Mouse (Mus musculus) central nervous system, embryonic 14 days (tissue): ENCODE measurements around the gene Krt77. TPM values are rescaled to one million over a fixed set of nuclear protein-coding genes. Genes with fewer than 3 reads are reported as not detected.

Experiments used
- polyA plus RNA-seq: library from polyadenylated mRNA; depleted of rRNA; stranded (reverse); fragments of >200 nt; gene quantifications from 2 replicates; pipeline ENCODE4 v1.2.3, GENCODE M21; 2012; rRNA removed

Gene Krt77
- polyA plus RNA-seq, result 0.39 and 1.2 TPM in 2 replicates

DNA sequence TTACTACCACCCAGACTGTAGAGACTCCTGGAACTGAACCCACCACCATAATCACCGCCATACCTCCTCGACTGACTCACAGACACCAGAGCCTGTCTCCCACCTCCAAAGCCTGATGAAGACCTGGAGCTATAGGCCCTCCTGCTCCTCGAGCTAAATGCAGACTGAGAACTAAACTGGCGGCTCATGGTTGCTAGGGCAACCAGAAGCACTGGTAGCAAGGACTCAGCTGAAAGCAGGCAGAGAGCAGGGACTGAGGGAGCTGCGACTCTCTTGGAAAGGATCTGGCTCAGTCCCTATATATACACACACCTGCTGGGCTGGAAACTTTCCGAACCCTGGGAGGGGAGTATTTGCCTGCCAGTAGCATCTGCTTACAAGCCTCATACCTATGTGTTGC is at the start of gene Krt77:
TSS of gene Krt77 (minus strand) at position 275 of the 400 bp plus-strand sequence.

GRCm38 (mm10) chr15:101892820-101893219 is 23.3 kb upstream of the Krt77 start, which contains the start of gene Krt76:
TSS of gene Krt76 (minus strand) at chr15:101892920.

DNA sequence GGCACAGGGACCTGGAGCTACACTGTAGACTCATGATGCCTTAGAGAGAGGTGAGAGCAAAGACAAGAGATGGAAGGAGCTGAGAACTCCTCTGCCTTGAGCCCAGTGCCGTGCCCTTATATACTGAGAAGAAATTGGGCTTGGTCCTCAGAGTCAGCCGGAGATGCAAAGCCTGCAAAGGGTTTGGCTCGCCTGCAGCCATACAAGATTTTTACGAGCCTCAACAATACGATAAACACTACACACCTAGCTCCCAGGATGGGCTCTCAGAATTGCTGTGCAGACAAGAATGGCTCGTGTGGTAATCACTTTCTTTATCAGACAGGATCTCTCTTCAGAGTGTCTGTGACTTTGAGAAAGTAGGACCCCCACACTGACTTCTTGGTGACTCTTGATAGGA is 18.8 kb downstream of the Krt77 start, which contains the start of gene Krt1:
TSS of gene Krt1 (minus strand) at position 101 of the 400 bp plus-strand sequence.

GRCm38 (mm10) chr15:101817875-101818274 is 51.6 kb downstream of the Krt77 start, which contains the start of gene Krt2:
TSS of gene Krt2 (minus strand) at chr15:101818169.

Other genes with a start within 250 kb of the Krt77 start
- gene Gm5414, start 241.5 kb downstream of the Krt77 start, polyA plus RNA-seq, result not detected in 2 replicates
- gene Gm5478, start 222.3 kb downstream of the Krt77 start, polyA plus RNA-seq, result not detected in 2 replicates
- gene Krt6b, start 189.4 kb downstream of the Krt77 start, polyA plus RNA-seq, result not detected in 2 replicates
- gene Krt6a, start 175.4 kb downstream of the Krt77 start, polyA plus RNA-seq, result 0.02 and 0.88 TPM in 2 replicates
- 5.6 and 59.9 TPM in 2 replicates for gene Krt5, start 156.8 kb downstream of the Krt77 start, polyA plus RNA-seq
- 0.04 and 0.24 TPM in 2 replicates for gene Krt71, start 126.6 kb downstream of the Krt77 start, polyA plus RNA-seq
- gene Krt72, start 83.2 kb downstream of the Krt77 start, polyA plus RNA-seq, result 0.15 TPM in 1 of 2 replicates, not detected in the other
- 0.76 and 0.79 TPM in 2 replicates for gene Krt73, start 67.4 kb downstream of the Krt77 start, polyA plus RNA-seq
- gene Krt2, start 51.5 kb downstream of the Krt77 start, polyA plus RNA-seq, result not detected in 2 replicates
- 8.5 and 15.9 TPM in 2 replicates for gene Krt1, start 18.9 kb downstream of the Krt77 start, polyA plus RNA-seq
- not detected in 2 replicates for gene Krt76, start 23.2 kb upstream of the Krt77 start, polyA plus RNA-seq
- gene Krt4, start 55.0 kb upstream of the Krt77 start, polyA plus RNA-seq, result 0.07 and 3.0 TPM in 2 replicates
- 0.25 and 0.35 TPM in 2 replicates for gene Krt79, start 70.6 kb upstream of the Krt77 start, polyA plus RNA-seq
- 0.02 TPM in 1 of 2 replicates, not detected in the other for gene Krt78, start 84.6 kb upstream of the Krt77 start, polyA plus RNA-seq
- 2.3 and 7.2 TPM in 2 replicates for gene Krt8, start 134.8 kb upstream of the Krt77 start, polyA plus RNA-seq
- gene Krt18, start 158.5 kb upstream of the Krt77 start, polyA plus RNA-seq, result 2.3 and 5.3 TPM in 2 replicates
- 183 TPM in 2 replicates for gene Eif4b, start 204.1 kb upstream of the Krt77 start, polyA plus RNA-seq
- gene Tns2, start 230.7 kb upstream of the Krt77 start, polyA plus RNA-seq, result 15.9 and 36.1 TPM in 2 replicates